In genomic region chr17:94048475-94048874, GRCm38 (mm10) we compare ENCODE assay signal across 18 mouse cellular contexts.
"Had no signal": no experiment of that assay in that cellular context is flagged by ENCODE, and none has a peak within 500 bp of the region (broad histone marks: within the 10 kb centered on the region; RNA-seq: fewer than 3 reads in every experiment).

No protein-coding gene starts in this region.

- H3K27me3 ChIP-seq: neural tube, embryonic 13.5 days; neural tube, embryonic 15.5 days had no signal

- H3K36me3 ChIP-seq: midbrain, embryonic 10.5 days; neural tube, embryonic 13.5 days; neural tube, embryonic 15.5 days had no signal

- H3K9ac ChIP-seq: lung, embryonic 14.5 days; neural tube, embryonic 13.5 days; neural tube, embryonic 15.5 days had no signal

- H3K4me2 ChIP-seq: lung, embryonic 14.5 days; neural tube, embryonic 13.5 days; neural tube, embryonic 15.5 days had no signal

- H3K9me3 ChIP-seq: midbrain, embryonic 10.5 days; neural tube, embryonic 13.5 days; neural tube, embryonic 15.5 days had no signal

- H3K4me1 ChIP-seq: midbrain, embryonic 10.5 days; neural tube, embryonic 13.5 days; neural tube, embryonic 15.5 days had no signal

- ATAC-seq: midbrain, embryonic 16.5 days had no signal

- DNase-seq: lung, adult 18-20 months; lung, embryonic 14.5 days; lung, postnatal 10 days; lung, postnatal 4 days; midbrain, embryonic 14.5 days; retina, postnatal 1 day; right cerebral cortex, adult 18-20 months; right cerebral cortex, postnatal 25 days; right cerebral cortex, postnatal 4 days; spleen, adult 18-20 months; thymus, adult 18-20 months; thymus, postnatal 14 days; thymus, postnatal 36 days had no signal

- H3K27ac ChIP-seq: midbrain, embryonic 10.5 days; neural tube, embryonic 13.5 days; neural tube, embryonic 15.5 days had no signal

- H3K4me3 ChIP-seq: midbrain, embryonic 10.5 days; myocyte; neural tube, embryonic 13.5 days; neural tube, embryonic 15.5 days had no signal
